Mouse (Mus musculus): ENCODE data around the gene Fry.

DNA sequence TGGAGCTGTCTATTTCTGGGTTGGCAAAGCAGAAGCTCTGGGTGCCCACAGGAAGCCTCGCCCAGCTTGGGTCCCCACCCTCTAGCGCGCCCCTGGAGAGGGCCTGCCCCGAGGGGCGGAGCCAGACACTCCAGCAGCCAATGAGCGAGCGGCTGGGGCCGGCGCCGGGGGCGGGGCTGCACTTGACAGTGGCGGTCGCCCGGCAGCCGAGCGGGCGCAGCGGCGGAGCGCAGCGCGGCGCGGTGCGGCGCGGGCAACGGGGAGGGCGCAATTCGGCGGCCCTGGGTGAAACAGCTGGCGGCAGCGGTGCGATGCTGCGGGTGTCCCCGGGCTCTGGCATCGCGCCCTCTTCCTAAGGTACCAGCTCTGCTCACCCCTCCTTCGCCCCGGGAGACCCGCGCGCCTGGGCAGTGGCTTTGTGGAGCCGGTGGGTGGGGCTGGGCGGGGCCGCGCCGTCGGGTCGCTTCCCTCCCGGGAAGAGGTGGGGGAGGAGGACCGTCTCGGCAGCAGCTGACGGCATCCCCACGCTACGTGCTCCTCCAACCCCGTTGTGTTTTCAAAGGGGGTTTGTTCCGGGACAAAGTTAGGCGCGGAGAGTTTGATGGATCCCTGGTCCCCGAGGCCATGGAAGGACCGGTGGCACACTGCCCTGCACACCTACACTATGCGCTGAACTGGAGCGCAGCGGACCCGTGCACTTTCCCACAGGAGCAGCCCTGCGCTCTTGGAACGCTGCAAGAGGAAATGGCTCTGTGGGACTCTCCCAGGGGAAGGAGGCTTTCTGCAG lies at the start of gene Fry:
- TF ChIP-seq CTCF (IDR thresholded peaks at IDR 0.05; ENCODE audit: low read depth, low read length) (no peak), POLR2A (IDR thresholded peaks at IDR 0.05; ENCODE audit: borderline replicate concordance, low read depth, low read length) (no peak)

Measured in bone marrow macrophage, adult 2 months (primary cell).